Mouse (Mus musculus): ENCODE measurements at regions not wholly inside any gene's neighbourhood (a gene's known extent, or its start where the extent isn't known, plus 50 kb on each side); places are given as distances from the start of the nearest gene placed in this dataset.
"Not testable (repeated sequence)": the region's sequence is repeated elsewhere in the genome, so short reads cannot be mapped to it uniquely, and the experiment has no call there.

DNA sequence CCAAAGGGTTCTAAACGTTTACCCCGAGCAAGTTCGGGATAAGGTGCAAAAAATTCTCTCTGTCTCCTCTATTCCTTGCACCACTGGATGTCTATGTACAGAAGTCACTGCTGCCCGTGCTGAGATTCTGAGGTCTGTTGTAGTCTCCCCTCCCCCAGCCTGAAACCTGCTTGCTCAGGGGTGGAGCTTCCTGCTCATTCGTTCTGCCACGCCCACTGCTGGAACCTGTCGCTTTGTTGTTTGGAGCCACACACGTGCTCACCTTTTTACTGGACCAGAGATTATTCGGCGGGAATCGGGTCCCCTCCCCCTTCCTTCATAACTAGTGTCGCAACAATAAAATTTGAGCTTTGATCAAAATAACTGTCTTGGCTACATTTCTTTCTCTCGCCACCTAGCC lies 289.7 kb upstream of the Irx1 start:
- H3K27me3 ChIP-seq (ENCODE audit: insufficient read depth, poor library complexity, severe bottlenecking): not testable (repeated sequence)

DNA sequence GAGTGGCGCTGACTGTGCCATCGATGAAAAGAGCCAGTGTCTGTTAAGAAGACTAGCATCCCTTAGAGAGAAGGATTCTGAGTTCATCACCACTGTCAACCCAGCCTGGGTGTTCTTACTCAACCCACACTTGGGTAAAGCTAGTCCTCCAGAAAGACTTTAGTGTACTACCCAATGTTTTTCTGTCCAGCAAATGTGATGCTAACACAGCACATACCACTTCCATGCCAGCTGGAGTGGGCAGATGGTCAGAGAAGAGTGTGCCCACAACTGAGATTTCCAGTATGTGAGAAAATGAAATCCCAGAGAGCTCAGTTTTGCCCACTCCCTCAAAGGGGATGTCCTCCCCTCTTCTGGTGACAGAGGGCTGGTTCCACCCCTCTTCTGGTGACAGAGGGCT lies 295.3 kb upstream of the Irx1 start:
- Histone ChIP-seq H3K27me3 (ENCODE audit: insufficient read depth, poor library complexity, severe bottlenecking) (no peaks in the 10 kb centered on the region), H3K4me3 (no peak overlapping the region), H3K4me1 (replicated peaks) (no peaks in the 10 kb centered on the region), H3K36me3 (no peaks in the 10 kb centered on the region), H3K27ac (no peak overlapping the region), H3K9me3 (no peaks in the 10 kb centered on the region)
- WGBS: 90% methylated on average over 2 of the region's 2 CpGs
- no peak for DNase-seq (ENCODE audit: low spot score)

More for the DNA sequence above, 289.7 kb upstream of the Irx1 start:
- WGBS: 64% methylated on average over 13 of the region's 13 CpGs
- H3K9me3 ChIP-seq; H3K27ac ChIP-seq; H3K4me1 ChIP-seq (replicated peaks); H3K36me3 ChIP-seq; DNase-seq (ENCODE audit: low spot score); H3K4me3 ChIP-seq: not testable (repeated sequence)

DNA sequence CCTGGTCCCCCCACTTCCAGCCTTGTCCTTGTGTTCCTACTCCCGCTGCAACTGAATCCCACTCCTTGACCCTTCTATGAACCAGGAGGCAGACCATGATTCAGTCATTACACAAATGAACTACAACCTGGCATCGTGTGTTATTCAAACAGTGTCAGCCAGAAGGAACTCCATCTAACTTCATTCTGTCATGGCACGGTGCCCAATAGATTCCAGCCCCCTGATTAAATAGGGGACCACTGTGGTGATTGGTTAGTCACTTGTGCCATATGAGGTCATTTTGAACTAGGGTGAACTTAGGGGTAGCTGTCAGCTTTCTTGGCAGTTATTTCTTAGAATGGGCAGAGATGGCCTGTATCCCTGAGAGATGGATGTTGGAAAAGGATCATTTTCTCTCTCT lies 300.9 kb upstream of the Irx1 start:
- H3K27ac ChIP-seq: no peak overlapping the region
- H3K4me1 ChIP-seq (replicated peaks): no peaks in the 10 kb centered on the region
- DNase-seq (ENCODE audit: low spot score): no peak
- H3K27me3 ChIP-seq (ENCODE audit: insufficient read depth, poor library complexity, severe bottlenecking): no peaks in the 10 kb centered on the region
- no peak overlapping the region for H3K4me3 ChIP-seq
- H3K9me3 ChIP-seq: no peaks in the 10 kb centered on the region
- 85% methylated on average over 3 of the region's 3 CpGs for WGBS
- H3K36me3 ChIP-seq: no peaks in the 10 kb centered on the region

DNA sequence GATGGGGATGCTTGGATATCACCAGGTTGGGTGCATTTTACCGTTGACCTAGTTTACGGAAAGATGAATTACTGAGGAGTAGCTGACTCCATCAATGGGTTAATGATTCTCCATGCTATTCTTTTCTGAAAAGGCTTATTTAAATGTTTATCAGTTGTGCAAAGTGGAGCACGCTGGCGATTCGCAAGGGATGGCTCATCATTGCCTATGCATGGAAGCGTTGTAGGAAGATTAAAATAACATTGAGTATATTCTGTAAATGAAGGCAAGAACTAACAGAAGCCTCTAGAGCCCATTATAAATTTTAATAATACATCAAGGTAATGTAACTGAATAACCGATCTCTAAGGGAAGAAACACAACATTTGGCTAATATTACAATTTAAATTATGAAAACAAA lies 301.6 kb upstream of the Irx1 start:
- no peaks in the 10 kb centered on the region for H3K4me1 ChIP-seq (replicated peaks)
- no peak for DNase-seq (ENCODE audit: low spot score)
- no peak overlapping the region for H3K4me3 ChIP-seq
- 87% methylated on average over 7 of the region's 7 CpGs for WGBS
- no peaks in the 10 kb centered on the region for H3K36me3 ChIP-seq
- H3K27me3 ChIP-seq (ENCODE audit: insufficient read depth, poor library complexity, severe bottlenecking): no peaks in the 10 kb centered on the region
- no peak overlapping the region for H3K27ac ChIP-seq
- no peaks in the 10 kb centered on the region for H3K9me3 ChIP-seq

DNA sequence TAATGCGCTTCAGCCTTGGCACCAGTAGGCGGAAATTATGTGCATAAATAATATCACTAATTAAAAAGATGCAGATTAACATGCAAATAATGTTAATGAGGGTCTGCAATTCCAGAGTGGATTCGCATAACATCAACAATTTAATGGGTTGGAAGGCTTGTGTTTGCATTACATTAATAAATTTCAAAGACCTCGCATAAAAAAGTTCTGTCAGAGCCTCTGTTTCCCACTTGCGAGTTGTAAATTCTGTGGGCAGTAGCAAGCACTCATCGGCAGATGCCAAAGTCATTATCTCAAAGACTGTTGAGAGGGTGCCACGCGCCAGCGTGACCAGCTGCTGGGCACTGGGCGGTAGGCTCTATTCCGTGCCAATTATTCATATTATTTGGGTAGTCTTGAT lies 302.1 kb upstream of the Irx1 start:
- H3K27ac ChIP-seq: no peak overlapping the region
- no peaks in the 10 kb centered on the region for H3K36me3 ChIP-seq
- H3K9me3 ChIP-seq: no peaks in the 10 kb centered on the region
- no peaks in the 10 kb centered on the region for H3K27me3 ChIP-seq (ENCODE audit: insufficient read depth, poor library complexity, severe bottlenecking)
- H3K4me1 ChIP-seq (replicated peaks): no peaks in the 10 kb centered on the region
- no peak for DNase-seq (ENCODE audit: low spot score)
- 95% methylated on average over 11 of the region's 11 CpGs for WGBS
- H3K4me3 ChIP-seq: no peak overlapping the region

DNA sequence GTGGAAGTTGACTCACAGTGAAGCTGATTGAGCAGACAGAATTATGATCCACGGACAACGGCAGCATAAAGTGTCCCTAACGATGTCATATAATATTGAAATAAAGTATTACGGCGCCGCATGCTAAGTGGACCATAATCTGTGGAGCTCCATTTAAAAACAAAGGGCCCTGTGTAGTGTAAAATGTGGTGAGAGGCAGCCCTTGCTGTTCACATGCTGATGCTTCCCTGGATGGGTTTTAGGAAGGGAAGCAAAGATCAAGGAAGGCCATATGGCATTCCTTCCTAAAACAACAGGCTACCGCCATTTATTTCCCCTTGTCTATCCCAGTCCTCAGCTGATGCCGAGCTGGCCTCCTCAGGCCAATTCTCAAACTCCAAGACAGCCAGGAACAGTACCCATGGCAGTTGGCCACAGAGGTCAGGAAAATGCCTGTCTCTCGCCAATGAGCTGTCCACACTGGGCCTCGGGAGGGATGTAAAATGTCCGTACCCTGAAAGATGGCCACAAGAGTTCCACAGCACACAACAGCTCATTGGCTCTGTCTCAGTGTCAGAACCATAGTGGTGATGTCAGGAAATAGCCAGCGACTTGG lies 302.7 kb upstream of the Irx1 start:
- Histone ChIP-seq H3K4me3 (no peak overlapping the region), H3K9me3 (no peaks in the 10 kb centered on the region), H3K27me3 (ENCODE audit: insufficient read depth, poor library complexity, severe bottlenecking) (no peaks in the 10 kb centered on the region), H3K4me1 (replicated peaks) (no peaks in the 10 kb centered on the region), H3K27ac (no peak overlapping the region), H3K36me3 (no peaks in the 10 kb centered on the region)
- no peak for DNase-seq (ENCODE audit: low spot score)
- 88% methylated on average over 12 of the region's 12 CpGs for WGBS

DNA sequence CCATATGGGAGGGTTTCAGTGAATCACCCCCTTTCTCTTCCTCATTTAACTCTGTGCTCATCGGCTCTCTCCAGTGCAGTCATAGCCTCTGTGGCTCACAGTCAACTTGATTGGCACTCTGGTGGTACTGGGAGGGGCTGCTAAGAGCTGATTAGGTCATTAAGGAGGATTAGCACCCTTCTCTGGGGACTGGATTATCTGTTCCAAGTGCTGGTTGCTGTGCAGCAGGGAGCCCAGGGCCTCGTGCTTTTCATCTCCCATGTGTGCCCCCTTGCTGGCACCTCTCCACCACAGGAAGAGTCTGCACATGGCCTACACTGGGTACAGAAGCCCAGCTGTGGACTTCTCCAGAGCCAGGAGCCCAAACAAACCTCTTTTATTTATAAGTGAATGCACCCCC lies 316.8 kb upstream of the Irx1 start:
- H3K9me3 ChIP-seq: 0 out of 2 replicates have a peak, but pooled peaks cover 2% of the 10 kb centered on the region
- no peak for DNase-seq (ENCODE audit: low spot score)
- H3K36me3 ChIP-seq: no peaks in the 10 kb centered on the region
- 0 out of 2 replicates have a peak, but pooled peaks cover 5% of the 10 kb centered on the region for H3K4me1 ChIP-seq (replicated peaks)
- 63% methylated on average over 2 of the region's 2 CpGs for WGBS
- no peak overlapping the region for H3K27ac ChIP-seq
- H3K27me3 ChIP-seq (ENCODE audit: insufficient read depth, poor library complexity, severe bottlenecking): no peaks in the 10 kb centered on the region
- no peak overlapping the region for H3K4me3 ChIP-seq

DNA sequence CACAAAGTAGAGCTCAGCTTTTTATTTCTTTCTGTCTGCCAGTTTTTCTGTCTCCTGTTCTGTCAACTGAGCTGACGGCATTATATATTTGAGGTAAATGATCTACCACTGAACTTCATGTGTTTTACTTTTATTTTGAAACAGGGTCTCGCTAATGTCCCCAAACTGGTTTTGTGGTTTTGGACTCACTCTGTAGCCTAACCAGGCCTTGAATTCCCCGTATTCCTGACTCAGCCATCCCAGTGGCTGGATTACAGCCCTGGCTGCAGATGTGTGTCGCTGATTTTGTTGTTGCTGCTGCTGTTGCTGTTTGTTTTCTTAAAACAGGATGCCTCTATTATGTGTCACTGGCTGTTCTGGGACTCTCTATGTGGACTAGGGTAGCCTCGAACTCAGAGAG lies 317.3 kb upstream of the Irx1 start:
- Histone ChIP-seq H3K9me3 (0 out of 2 replicates have a peak, but pooled peaks cover 2% of the 10 kb centered on the region), H3K27me3 (ENCODE audit: insufficient read depth, poor library complexity, severe bottlenecking) (no peaks in the 10 kb centered on the region), H3K4me1 (replicated peaks) (0 out of 2 replicates have a peak, but pooled peaks cover 5% of the 10 kb centered on the region), H3K27ac (no peak overlapping the region), H3K4me3 (no peak overlapping the region), H3K36me3 (no peaks in the 10 kb centered on the region)
- DNase-seq (ENCODE audit: low spot score): no peak
- WGBS: 88% methylated on average over 5 of the region's 5 CpGs

DNA sequence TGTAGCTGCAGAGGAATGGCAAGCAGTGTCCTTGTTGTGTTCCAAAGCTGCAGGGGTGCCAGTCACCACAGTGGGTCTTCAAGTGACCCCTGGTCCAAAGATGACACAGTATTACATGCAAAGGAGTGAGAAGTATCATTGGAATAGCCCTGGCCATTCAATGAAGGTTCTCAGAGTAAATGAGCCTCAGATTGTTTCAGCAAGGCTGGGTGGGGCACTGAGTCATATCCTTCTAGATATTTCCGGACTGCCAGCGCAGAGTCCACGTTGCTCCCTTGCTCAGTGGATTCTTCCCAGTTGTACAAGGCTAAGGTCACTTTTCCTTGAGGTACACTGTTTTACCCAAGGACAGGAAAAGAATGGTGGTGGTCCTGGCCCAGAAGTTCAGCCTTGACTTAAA lies 319.2 kb upstream of the Irx1 start:
- 0 out of 2 replicates have a peak, but pooled peaks cover 9% of the 10 kb centered on the region for H3K27me3 ChIP-seq (ENCODE audit: insufficient read depth, poor library complexity, severe bottlenecking)
- no peaks in the 10 kb centered on the region for H3K36me3 ChIP-seq
- DNase-seq (ENCODE audit: low spot score): no peak
- 93% methylated on average over 3 of the region's 3 CpGs for WGBS
- peaks cover under 1% of the 10 kb centered on the region; the same call in 1 of the 2 replicates for H3K9me3 ChIP-seq
- no peak overlapping the region for H3K4me3 ChIP-seq
- peaks cover 10% of the 10 kb centered on the region; the same call in 1 of the 2 replicates for H3K4me1 ChIP-seq (replicated peaks)
- no peak overlapping the region for H3K27ac ChIP-seq

DNA sequence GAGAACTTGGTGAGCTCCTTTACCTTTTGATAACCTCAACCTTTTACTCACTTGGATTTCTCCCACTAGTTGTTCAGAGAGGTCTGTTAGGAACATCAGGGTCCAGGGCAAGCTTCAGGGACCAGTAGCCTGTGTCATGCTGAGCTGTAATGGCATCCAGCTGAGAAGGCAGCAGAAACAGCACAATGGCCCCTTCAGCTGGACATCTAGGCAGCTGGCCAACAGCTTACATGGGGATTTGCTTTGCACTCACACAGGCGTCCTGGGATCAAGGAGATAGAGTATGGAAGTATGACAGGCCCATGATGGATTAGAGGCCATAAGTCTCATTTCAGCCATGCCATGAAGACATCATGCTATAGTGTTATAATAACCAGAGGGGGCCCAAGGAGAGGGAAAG lies 320.2 kb upstream of the Irx1 start:
- H3K9me3 ChIP-seq: no peaks in the 10 kb centered on the region; the same call in 1 of the 2 replicates
- H3K4me3 ChIP-seq: no peak overlapping the region
- DNase-seq (ENCODE audit: low spot score): no peak
- H3K36me3 ChIP-seq: no peaks in the 10 kb centered on the region
- H3K4me1 ChIP-seq (replicated peaks): peaks cover 17% of the 10 kb centered on the region
- 0 out of 2 replicates have a peak, but pooled peaks cover 9% of the 10 kb centered on the region for H3K27me3 ChIP-seq (ENCODE audit: insufficient read depth, poor library complexity, severe bottlenecking)
- WGBS: 50% methylated on average over 1 of the region's 1 CpGs
- H3K27ac ChIP-seq: no peak overlapping the region

DNA sequence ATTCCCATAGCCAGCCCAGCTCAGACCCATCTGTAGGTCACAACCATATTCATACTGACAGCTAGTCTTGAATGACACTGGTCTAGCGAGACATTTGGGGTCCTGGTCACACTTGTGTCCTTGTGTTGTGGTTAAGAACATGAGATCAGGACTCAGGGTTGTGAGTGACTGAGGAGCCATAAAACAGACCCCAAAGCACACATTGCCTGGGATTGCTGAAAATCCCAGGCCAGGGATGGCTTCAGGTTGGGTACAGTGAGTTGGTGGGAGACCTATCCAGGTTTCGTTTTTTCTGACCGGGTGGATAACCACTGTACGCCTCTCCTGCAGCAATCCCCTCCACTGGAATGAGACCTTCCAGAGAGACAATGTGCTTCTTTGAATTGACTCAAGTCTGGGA lies 322.8 kb upstream of the Irx1 start:
- Histone ChIP-seq H3K27me3 (ENCODE audit: insufficient read depth, poor library complexity, severe bottlenecking) (peaks cover 35% of the 10 kb centered on the region), H3K27ac (no peak overlapping the region), H3K9me3 (no peaks in the 10 kb centered on the region; the same call in 1 of the 2 replicates), H3K36me3 (no peaks in the 10 kb centered on the region), H3K4me3 (no peak overlapping the region), H3K4me1 (replicated peaks) (peaks cover 39% of the 10 kb centered on the region)
- WGBS: 93% methylated on average over 4 of the region's 4 CpGs
- no peak for DNase-seq (ENCODE audit: low spot score)

DNA sequence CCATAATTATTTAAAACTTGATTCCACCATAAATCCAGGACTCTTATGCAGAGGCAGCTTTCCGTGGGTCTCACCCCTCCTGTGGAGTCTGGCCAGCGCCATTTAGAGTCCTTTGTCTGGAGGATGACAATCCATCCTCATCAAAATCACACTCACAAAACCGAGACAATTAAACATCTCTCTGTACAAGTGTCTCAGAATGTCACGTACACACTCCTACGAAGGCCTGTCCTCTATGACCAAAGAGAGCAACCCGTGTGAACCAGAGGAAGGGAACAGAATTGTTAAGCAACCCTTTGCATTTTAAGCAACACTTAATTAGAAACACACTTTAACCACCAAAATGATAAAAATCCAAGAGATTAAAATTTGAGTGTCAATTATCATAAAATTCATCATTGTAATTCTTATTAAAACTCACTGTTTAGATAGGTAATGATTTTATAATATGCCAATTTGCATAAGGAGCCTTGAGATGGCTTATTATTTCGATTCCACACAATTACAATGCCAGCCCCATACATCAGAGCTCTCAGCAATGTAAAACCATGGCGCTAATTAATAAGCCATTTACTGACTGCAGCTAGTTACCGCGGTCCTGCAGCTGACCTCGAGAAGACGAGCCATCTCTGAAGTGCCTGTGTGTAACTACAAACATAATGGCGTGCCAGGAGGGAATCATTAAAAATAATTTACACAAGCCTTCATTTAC lies 325.0 kb upstream of the Irx1 start:
- peak overlapping the region; percentile 67; the same call in 1 of the 2 replicates for H3K27ac ChIP-seq
- H3K27me3 ChIP-seq (ENCODE audit: insufficient read depth, poor library complexity, severe bottlenecking): peaks cover 42% of the 10 kb centered on the region
- 47% methylated on average over 13 of the region's 13 CpGs for WGBS
- H3K9me3 ChIP-seq: no peaks in the 10 kb centered on the region; the same call in 1 of the 2 replicates
- no peak for DNase-seq (ENCODE audit: low spot score)
- H3K4me3 ChIP-seq: no peak overlapping the region
- H3K36me3 ChIP-seq: no peaks in the 10 kb centered on the region
- H3K4me1 ChIP-seq (replicated peaks): peaks cover 57% of the 10 kb centered on the region

DNA sequence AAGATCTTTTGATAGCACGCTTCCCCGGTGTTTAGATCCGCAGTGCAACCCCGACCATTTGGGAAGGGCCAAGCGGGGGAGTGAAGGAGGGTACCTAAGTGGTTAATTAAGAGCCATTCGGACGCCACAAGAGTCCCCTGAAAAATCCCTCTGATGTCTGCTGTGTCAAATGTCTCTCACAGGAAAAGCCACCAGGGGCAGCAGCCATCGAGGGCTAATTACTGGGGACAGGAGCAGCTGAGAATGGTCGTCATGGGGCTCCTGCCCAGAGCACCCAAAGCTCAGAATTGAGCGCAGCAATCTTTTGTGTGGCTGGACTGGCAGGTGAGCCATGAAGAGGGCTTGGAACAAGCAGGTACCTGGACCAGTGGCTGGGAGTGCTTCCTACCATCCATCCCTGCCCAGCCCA lies 325.6 kb upstream of the Irx1 start:
- Histone ChIP-seq H3K27ac (peak overlapping the region; percentile 67), H3K9me3 (no peaks in the 10 kb centered on the region; the same call in 1 of the 2 replicates), H3K4me1 (replicated peaks) (peaks cover 58% of the 10 kb centered on the region), H3K27me3 (ENCODE audit: insufficient read depth, poor library complexity, severe bottlenecking) (peaks cover 45% of the 10 kb centered on the region), H3K36me3 (no peaks in the 10 kb centered on the region), H3K4me3 (no peak overlapping the region)
- DNase-seq (ENCODE audit: low spot score): peak; percentile 46
- WGBS: 18% methylated on average over 10 of the region's 10 CpGs
